Mouse (Mus musculus) liver, embryonic 11.5 days (tissue): ENCODE measurements at regions not wholly inside any gene's neighbourhood (a gene's known extent, or its start where the extent isn't known, plus 50 kb on each side); places are given as distances from the start of the nearest gene placed in this dataset. TPM values are rescaled to one million over a fixed set of nuclear protein-coding genes. Genes with fewer than 3 reads are reported as not detected.

Experiments used
- ATAC-seq: fragments of 200-750 bp; cut with Nextera tagmentation; replicated peaks from 2 replicates; pipeline ENCODE4 v1.8.0; 2017; ENCODE audit warnings: moderate number of reproducible peaks, mild to moderate bottlenecking, moderate TSS enrichment, moderate library complexity; ENCODE audit not compliant: low FRiP score
- DNase-seq: peaks from one replicate; pipeline ENCODE4 v3.0.0-alpha.2; 2017; ENCODE audit warnings: low spot score
- H3K27ac ChIP-seq: fragments of 300-500 bp; sonication (generic); 2 replicates; pipeline ENCODE4 v1.5.1; 2014; ENCODE audit warnings: mild to moderate bottlenecking, low read depth, low read length, control low read depth
- H3K27me3 ChIP-seq: fragments of 300-500 bp; sonication (generic); replicated peaks from 2 replicates; pipeline ENCODE4 v1.6.1; 2014; ENCODE audit warnings: low read length, mixed read lengths; ENCODE audit not compliant: control insufficient read depth, insufficient read depth
- H3K36me3 ChIP-seq: fragments of 300-500 bp; sonication (generic); 2 replicates; pipeline ENCODE4 v1.6.1; 2014; ENCODE audit warnings: mild to moderate bottlenecking, low read length, moderate library complexity, mixed read lengths; ENCODE audit not compliant: control insufficient read depth, insufficient read depth
- H3K4me1 ChIP-seq: fragments of 300-500 bp; sonication (generic); replicated peaks from 2 replicates; pipeline ENCODE4 v1.6.1; 2014; ENCODE audit warnings: low read length, mixed read lengths; ENCODE audit not compliant: control insufficient read depth, insufficient read depth
- H3K4me2 ChIP-seq: fragments of 300-500 bp; sonication (generic); 2 replicates; pipeline ENCODE4 v1.6.1; 2014; ENCODE audit warnings: mild to moderate bottlenecking, control low read depth, moderate library complexity
- H3K4me3 ChIP-seq: fragments of 300-500 bp; sonication (generic); 2 replicates; pipeline ENCODE4 v1.5.1; 2014; ENCODE audit warnings: low read depth, low read length, control low read depth
- H3K9ac ChIP-seq: fragments of 300-500 bp; sonication (generic); 2 replicates; pipeline ENCODE4 v1.6.1; 2014; ENCODE audit warnings: low read depth, low read length, control low read depth
- H3K9me3 ChIP-seq: fragments of 300-500 bp; sonication (generic); 2 replicates; pipeline ENCODE4 v1.6.1; 2016; ENCODE audit warnings: low read length, inconsistent platforms, mixed read lengths; ENCODE audit not compliant: control insufficient read depth
- WGBS: fragments of 180-500 bp; shearing (Covaris S2); extraction: QIAGEN DNeasy Blood & Tissue Kit; methylation state at CpG from one replicate; pipeline ENCODE4 v1.1.7; 2014; 5-methylcytosine and 5-hydroxymethylcytosine counted together
- microRNA-seq: library from miRNA; unstranded; fragments of <30 nt; microRNA quantifications from one replicate; pipeline ENCODE4, GENCODE M21; 2017; ENCODE audit warnings: borderline number of aligned reads

DNA sequence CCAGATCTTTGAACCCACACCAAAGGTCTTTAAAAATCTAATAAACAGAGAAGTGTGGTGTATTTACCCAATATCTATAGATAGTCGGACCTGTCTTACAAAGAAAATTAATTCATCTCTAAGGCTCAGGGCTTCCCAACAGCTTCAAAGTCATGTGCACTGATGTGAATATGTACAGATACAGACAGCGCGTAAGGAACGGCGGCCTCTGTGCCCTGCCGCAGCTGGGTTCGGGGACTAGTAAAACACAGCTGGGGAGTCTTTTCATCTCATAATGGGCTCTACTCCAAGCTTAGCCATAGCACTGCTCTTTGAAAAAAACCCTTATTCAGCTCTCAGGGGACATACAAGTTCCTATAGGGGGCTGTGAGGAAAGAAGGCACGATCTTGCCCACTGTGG is 60.1 kb upstream of the Man2a1 start:
- Histone ChIP-seq H3K4me1 (0 out of 2 replicates have a peak, but pooled peaks cover 4% of the 10 kb centered on the region), H3K4me2 (no peak overlapping the region), H3K36me3 (no peaks in the 10 kb centered on the region), H3K27ac (no peak overlapping the region), H3K9me3 (no peaks in the 10 kb centered on the region), H3K9ac (no peak overlapping the region), H3K4me3 (no peak overlapping the region), H3K27me3 (no peaks in the 10 kb centered on the region)
- ATAC-seq, result no peak
- no peak for DNase-seq
- WGBS, result 91% methylated on average over 8 of the region's 8 CpGs

DNA sequence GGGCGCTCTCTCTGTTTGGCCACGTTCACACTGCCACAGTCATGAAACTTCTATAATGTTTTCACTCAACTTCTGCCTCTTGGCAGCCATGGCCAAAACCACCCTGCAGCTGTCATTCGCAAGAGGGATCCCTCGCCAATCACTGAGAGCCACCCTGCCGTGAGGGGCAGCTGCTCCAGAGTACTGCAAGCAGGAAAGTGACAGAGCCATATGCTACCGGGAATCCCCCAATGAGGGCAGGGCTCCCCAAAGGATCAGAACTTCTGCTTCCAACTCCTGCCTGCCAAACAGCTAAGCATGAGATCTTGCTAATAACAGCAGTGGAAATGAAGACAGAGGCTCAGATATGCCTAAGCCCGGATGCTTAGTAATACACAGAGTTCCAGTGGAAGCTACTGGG is 52.0 kb upstream of the Man2a1 start:
- ATAC-seq, result no peak
- H3K9me3 ChIP-seq, result no peaks in the 10 kb centered on the region
- H3K27ac ChIP-seq, result no peak overlapping the region
- no peak overlapping the region for H3K4me3 ChIP-seq
- WGBS, result 56% methylated on average over 7 of the region's 7 CpGs
- no peak for DNase-seq
- H3K4me1 ChIP-seq, result no peaks in the 10 kb centered on the region
- H3K9ac ChIP-seq, result no peak overlapping the region
- H3K36me3 ChIP-seq, result no peaks in the 10 kb centered on the region
- no peaks in the 10 kb centered on the region for H3K27me3 ChIP-seq
- no peak overlapping the region for H3K4me2 ChIP-seq

DNA sequence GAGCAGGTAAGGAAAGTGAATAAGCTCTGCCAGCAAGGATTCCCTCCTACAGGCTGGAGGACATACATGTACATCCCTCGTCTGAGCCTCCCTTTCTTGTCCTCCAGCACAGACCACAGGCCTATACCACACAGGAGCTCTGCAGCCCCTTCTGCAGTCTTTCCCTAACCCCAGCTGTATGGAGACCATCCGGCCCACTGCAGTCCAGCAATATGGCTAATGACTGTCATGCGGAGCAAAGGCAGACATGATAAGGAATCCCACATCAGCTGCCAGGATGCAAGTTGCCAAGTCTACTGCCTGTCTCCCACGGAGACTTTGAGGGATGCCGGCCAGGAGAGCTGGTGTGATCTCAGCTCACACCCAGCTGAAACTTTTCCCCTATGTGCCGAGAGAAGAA is 50.5 kb upstream of the Man2a1 start:
- no peak overlapping the region for H3K4me2 ChIP-seq
- no peak; the same call in 1 of the 2 replicates for ATAC-seq
- no peaks in the 10 kb centered on the region for H3K4me1 ChIP-seq
- no peaks in the 10 kb centered on the region for H3K36me3 ChIP-seq
- H3K9ac ChIP-seq, result no peak overlapping the region
- WGBS, result 65% methylated on average over 6 of the region's 6 CpGs
- no peaks in the 10 kb centered on the region for H3K9me3 ChIP-seq
- H3K27ac ChIP-seq, result no peak overlapping the region
- DNase-seq, result no peak
- no peak overlapping the region for H3K4me3 ChIP-seq
- no peaks in the 10 kb centered on the region for H3K27me3 ChIP-seq

Small RNA genes lying in the stretch of these regions (microRNA-seq; reads per million reads assigned to microRNA genes)
- not detected for gene Mir6420
